Mouse (Mus musculus) hindbrain, postnatal 0 days (tissue): Measurements from ENCODE around the gene Srrm1. TPM values are rescaled to one million over a fixed set of nuclear protein-coding genes. Genes with fewer than 3 reads are reported as not detected.

Source experiments
- ATAC-seq: fragments of 200-750 bp; cut with Nextera tagmentation; 2 replicates; pipeline ENCODE4 v1.8.0; 2017; ENCODE audit warnings: mild to moderate bottlenecking, moderate TSS enrichment, moderate library complexity
- DNase-seq: peaks from one replicate; pipeline ENCODE4 v3.0.0-alpha.2; 2015; ENCODE audit warnings: low spot score
- H3K27ac ChIP-seq: fragments of 300-500 bp; sonication (generic); 2 replicates; pipeline ENCODE4 v1.5.1; 2014; ENCODE audit warnings: mild to moderate bottlenecking
- H3K27me3 ChIP-seq: fragments of 300-500 bp; sonication (generic); 2 replicates; pipeline ENCODE4 v1.6.1; 2014; ENCODE audit warnings: low read length, mixed read lengths; ENCODE audit not compliant: insufficient read depth
- H3K36me3 ChIP-seq: fragments of 300-500 bp; sonication (generic); 2 replicates; pipeline ENCODE4 v1.6.1; 2014; ENCODE audit warnings: low read length, mixed read lengths; ENCODE audit not compliant: insufficient read depth
- H3K4me1 ChIP-seq: fragments of 300-500 bp; sonication (generic); 2 replicates; pipeline ENCODE4 v1.6.1; 2014; ENCODE audit warnings: antibody characterized with exemption, low read length, mixed read lengths; ENCODE audit not compliant: insufficient read depth
- H3K4me2 ChIP-seq: fragments of 300-500 bp; sonication (generic); 2 replicates; pipeline ENCODE4 v1.6.1; 2014; ENCODE audit warnings: low read depth, mild to moderate bottlenecking, low read length, moderate library complexity, mixed read lengths
- H3K4me3 ChIP-seq: fragments of 300-500 bp; sonication (generic); 2 replicates; pipeline ENCODE4 v1.5.1; 2014; ENCODE audit warnings: low read length
- H3K9ac ChIP-seq: fragments of 300-500 bp; sonication (generic); replicated peaks from 2 replicates; pipeline ENCODE4 v1.6.1; 2014; ENCODE audit warnings: mild to moderate bottlenecking, low read length, moderate library complexity, mixed read lengths
- H3K9me3 ChIP-seq: fragments of 300-500 bp; sonication (generic); 2 replicates; pipeline ENCODE4 v1.6.1; 2016; ENCODE audit warnings: low read length, mixed read lengths
- CTCF ChIP-seq: IDR thresholded peaks from 2 replicates; pipeline ENCODE4 v1.5.1; 2016; ENCODE audit warnings: antibody characterized with exemption, control low read depth, low read depth
- WGBS: fragments of 180-500 bp; shearing (Covaris S2); extraction: QIAGEN DNeasy Blood & Tissue Kit; methylation state at CpG from one replicate; pipeline ENCODE4 v1.1.7; 2014; 5-methylcytosine and 5-hydroxymethylcytosine counted together
- polyA plus RNA-seq: library from polyadenylated mRNA; unstranded; fragments of >200 nt; fragmentation: Nextera tagmentation; extraction: Ambion mirVana; gene quantifications from 2 replicates; pipeline ENCODE4 v1.2.1, GENCODE M21; 2015
- total RNA-seq: library from RNA; depleted of rRNA; stranded (reverse); fragments of >200 nt; gene quantifications from 2 replicates; pipeline ENCODE4 v1.2.3, GENCODE M21; 2014

The Srrm1 gene
- total and polyA plus RNA-seq, 2 experiments from 2014 or later, result 21.2 to 173 TPM

- no peaks in the 10 kb centered on the region for H3K27me3 ChIP-seq
- TF ChIP-seq CTCF, result no peak
- no peak for ATAC-seq
- no peak overlapping the region for H3K4me3 ChIP-seq
- no peaks in the 10 kb centered on the region for H3K36me3 ChIP-seq
- no peaks in the 10 kb centered on the region for H3K4me1 ChIP-seq
- H3K9me3 ChIP-seq, result no peaks in the 10 kb centered on the region
- no peak overlapping the region for H3K9ac ChIP-seq
- WGBS, result 40% methylated on average over 17 of the region's 17 CpGs
- DNase-seq, result no peak
- no peak overlapping the region for H3K4me2 ChIP-seq
- no peak overlapping the region for H3K27ac ChIP-seq
Observed at GRCm38 (mm10) chr4:135306971-135307632, 46.0 kb downstream of the Srrm1 start.

DNA sequence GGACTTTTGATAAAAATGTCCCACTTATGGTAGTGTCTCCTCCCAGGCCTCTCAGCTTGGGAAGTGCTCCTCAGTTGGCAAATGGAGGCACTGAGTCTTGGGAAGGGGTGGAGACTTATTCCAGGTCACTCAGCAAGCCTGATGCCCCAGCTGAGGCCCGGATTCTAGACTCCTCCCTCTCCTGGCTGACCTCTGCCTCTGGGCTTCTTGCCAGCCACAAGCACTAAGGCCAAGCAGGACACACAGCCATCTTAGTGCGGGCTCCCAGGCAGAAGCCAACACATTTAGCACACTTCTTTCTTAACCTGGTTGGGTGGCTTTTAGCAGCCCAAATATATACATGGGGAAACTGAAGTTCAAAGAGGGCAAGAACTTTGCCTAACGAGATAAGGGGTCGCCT lies 46.6 kb downstream of the Srrm1 start:
- H3K9me3 ChIP-seq, result no peaks in the 10 kb centered on the region
- 62% methylated on average over 4 of the region's 4 CpGs for WGBS
- H3K4me2 ChIP-seq, result no peak overlapping the region
- H3K36me3 ChIP-seq, result no peaks in the 10 kb centered on the region
- DNase-seq (no peak), ATAC-seq (no peak)
- no peaks in the 10 kb centered on the region for H3K4me1 ChIP-seq
- no peaks in the 10 kb centered on the region for H3K27me3 ChIP-seq
- no peak overlapping the region for H3K4me3 ChIP-seq
- H3K27ac ChIP-seq, result no peak overlapping the region
- H3K9ac ChIP-seq, result no peak overlapping the region
- no peak for TF ChIP-seq CTCF

- no peak overlapping the region for H3K27ac ChIP-seq
- DNase-seq (no peak), ATAC-seq (no peak)
- H3K4me2 ChIP-seq, result no peak overlapping the region
- no peak overlapping the region for H3K4me3 ChIP-seq
- H3K9me3 ChIP-seq, result no peaks in the 10 kb centered on the region
- H3K4me1 ChIP-seq, result peaks cover 10% of the 10 kb centered on the region; the same call in 1 of the 2 replicates
- 88% methylated on average over 10 of the region's 10 CpGs for WGBS
- H3K27me3 ChIP-seq, result no peaks in the 10 kb centered on the region
- H3K36me3 ChIP-seq, result no peaks in the 10 kb centered on the region
- H3K9ac ChIP-seq, result no peak overlapping the region
- no peak for TF ChIP-seq CTCF
Observed at GRCm38 (mm10) chr4:135302261-135302660, 50.9 kb downstream of the Srrm1 start.

- H3K4me3 ChIP-seq, result no peak overlapping the region
- peaks cover 10% of the 10 kb centered on the region; the same call in 1 of the 2 replicates for H3K4me1 ChIP-seq
- no peak for ATAC-seq
- DNase-seq, result no peak
- TF ChIP-seq CTCF, result no peak
- no peak overlapping the region for H3K27ac ChIP-seq
- 80% methylated on average over 3 of the region's 3 CpGs for WGBS
- H3K9me3 ChIP-seq, result no peaks in the 10 kb centered on the region
- H3K4me2 ChIP-seq, result no peak overlapping the region
- no peak overlapping the region for H3K9ac ChIP-seq
- H3K27me3 ChIP-seq, result no peaks in the 10 kb centered on the region
- no peaks in the 10 kb centered on the region for H3K36me3 ChIP-seq
Observed at GRCm38 (mm10) chr4:135301166-135301565, 52.0 kb downstream of the Srrm1 start.

DNA sequence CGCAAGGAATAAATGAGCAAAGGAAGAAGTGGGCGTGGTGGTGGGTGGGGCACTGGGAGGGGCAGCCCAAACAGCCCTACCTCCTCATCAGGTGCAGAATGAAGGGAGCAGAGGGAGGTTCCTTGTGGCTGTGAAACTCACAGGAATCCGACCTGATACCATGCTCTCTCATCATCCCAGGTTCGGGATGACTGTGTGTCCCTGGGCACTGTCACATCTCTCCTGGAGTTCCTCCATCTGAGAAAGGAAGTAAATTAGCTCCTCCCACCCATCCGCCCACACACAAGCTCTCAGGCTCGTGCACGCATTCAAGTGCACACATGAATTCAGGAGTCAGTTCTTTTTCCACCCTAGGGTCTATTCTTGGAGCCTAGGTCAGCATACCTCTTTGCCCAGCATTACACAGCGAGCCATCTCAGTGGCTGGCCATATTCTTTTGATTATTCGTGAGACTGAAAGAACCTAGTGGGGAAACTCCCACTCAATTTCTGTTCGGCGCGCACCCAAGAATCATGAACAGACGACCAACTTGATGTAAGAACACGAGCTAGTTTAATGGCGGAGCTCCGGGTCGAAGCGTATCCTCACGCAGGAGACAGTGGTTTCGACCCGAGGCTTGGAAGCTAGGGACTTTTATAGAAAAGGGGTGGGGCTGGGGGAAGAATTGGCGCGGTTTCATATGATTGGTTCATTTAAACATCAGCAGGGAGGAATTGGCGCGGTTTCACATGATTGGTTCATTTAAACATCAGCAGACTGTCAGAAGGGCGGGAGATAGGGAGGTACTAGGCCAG lies 52.7 kb downstream of the Srrm1 start:
- WGBS, result 91% methylated on average over 26 of the region's 26 CpGs
- H3K4me3 ChIP-seq, result no peak overlapping the region
- ATAC-seq, result no peak
- H3K36me3 ChIP-seq, result no peaks in the 10 kb centered on the region
- DNase-seq, result no peak
- H3K4me2 ChIP-seq, result no peak overlapping the region
- H3K27me3 ChIP-seq, result no peaks in the 10 kb centered on the region
- H3K4me1 ChIP-seq, result peaks cover 10% of the 10 kb centered on the region; the same call in 1 of the 2 replicates
- TF ChIP-seq CTCF, result no peak
- H3K9me3 ChIP-seq, result no peaks in the 10 kb centered on the region
- no peak overlapping the region for H3K27ac ChIP-seq
- H3K9ac ChIP-seq, result no peak overlapping the region

- TF ChIP-seq CTCF, result no peak
- DNase-seq (no peak), ATAC-seq (no peak)
- peak overlapping the region; percentile 60; the same call in 1 of the 2 replicates for H3K27ac ChIP-seq
- no peaks in the 10 kb centered on the region for H3K9me3 ChIP-seq
- whole genome bisulfite sequencing, result 88% methylated on average over 10 of the region's 10 CpGs
- H3K9ac ChIP-seq, result no peak overlapping the region
- H3K27me3 ChIP-seq, result no peaks in the 10 kb centered on the region
- H3K36me3 ChIP-seq, result no peaks in the 10 kb centered on the region
- no peak overlapping the region for H3K4me2 ChIP-seq
- H3K4me3 ChIP-seq, result no peak overlapping the region
- H3K4me1 ChIP-seq, result peaks cover 10% of the 10 kb centered on the region; the same call in 1 of the 2 replicates
Observed at GRCm38 (mm10) chr4:135298680-135299079, 54.4 kb downstream of the Srrm1 start.
